Mouse (Mus musculus): Measurements from ENCODE around the gene Fam168a. TPM values are rescaled to one million over a fixed set of nuclear protein-coding genes. Genes with fewer than 3 reads are reported as not detected.

The Fam168a gene
- polyA plus RNA-seq (2015; fragmentation: Nextera tagmentation; extraction: Ambion mirVana) = 29.1 and 29.7 TPM in 2 replicates

DNA sequence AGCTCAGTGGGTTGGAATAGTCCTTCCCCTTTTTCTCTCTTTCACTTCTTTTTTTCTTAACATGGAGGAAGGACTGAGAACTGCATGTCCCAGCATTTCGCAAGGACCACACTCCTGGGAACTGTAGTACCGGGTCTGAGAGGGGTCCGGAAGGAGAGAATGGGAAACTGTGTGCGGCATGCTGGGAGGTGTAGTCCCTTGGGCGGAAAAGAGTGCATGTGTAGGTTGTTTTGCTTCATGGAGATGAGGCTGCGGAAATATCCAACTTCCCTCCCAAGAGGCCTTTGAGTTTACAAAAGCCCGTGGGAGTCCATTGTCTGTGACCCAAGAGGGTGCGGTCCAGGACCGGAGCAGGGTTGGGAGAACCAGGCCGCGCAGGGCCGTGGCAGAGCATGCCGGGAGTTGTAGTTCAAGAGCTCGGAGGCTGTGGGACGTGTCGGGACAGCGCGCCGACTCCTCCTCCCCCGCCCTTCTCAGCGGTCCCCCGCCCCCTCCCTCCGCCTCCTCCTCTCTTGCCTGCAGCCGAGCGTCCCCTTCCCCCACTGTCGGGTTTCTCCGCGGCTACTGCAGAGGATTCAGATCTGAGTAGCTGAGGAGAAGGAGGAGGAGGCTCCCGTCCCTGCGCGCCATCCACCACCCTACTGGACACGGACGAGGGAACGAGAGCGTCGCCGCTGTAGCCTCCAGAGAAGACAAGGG lies at the start of gene Fam168a:
Gene Fam168a, plus strand, starts transcription at position 493 of the 699 bp plus-strand sequence.
- Histone ChIP-seq H3K9ac (ENCODE audit: low read depth, low read length) (peak within 1 kb of the TSS; percentile 88), H3K27me3 (ENCODE audit: insufficient read depth, low read length) (no peaks in the 10 kb centered on the region), H3K4me1 (replicated peaks; ENCODE audit: insufficient read depth, low read length) (peaks cover 12% of the 10 kb centered on the region), H3K27ac (peak within 1 kb of the TSS; percentile 90), H3K9me3 (replicated peaks; ENCODE audit: low read length) (no peaks in the 10 kb centered on the region), H3K4me3 (replicated peaks; ENCODE audit: low read depth, low read length) (peak within 1 kb of the TSS; percentile 76), H3K4me2 (ENCODE audit: low read length) (peak within 1 kb of the TSS; percentile 81), H3K36me3 (ENCODE audit: insufficient read depth, low read length) (no peaks in the 10 kb centered on the region)
- WGBS = 0% methylated on average over 34 of the region's 37 CpGs
- DNase-seq (ENCODE audit: low spot score) = peak; percentile 99
- peak; percentile 99 for ATAC-seq (replicated peaks; ENCODE audit: low FRiP score, low read depth)
- TF ChIP-seq CTCF (IDR thresholded peaks at IDR 0.05; ENCODE audit: low read depth) = 0 out of 2 replicates have a peak, but pooled peaks have one; percentile 27

DNA sequence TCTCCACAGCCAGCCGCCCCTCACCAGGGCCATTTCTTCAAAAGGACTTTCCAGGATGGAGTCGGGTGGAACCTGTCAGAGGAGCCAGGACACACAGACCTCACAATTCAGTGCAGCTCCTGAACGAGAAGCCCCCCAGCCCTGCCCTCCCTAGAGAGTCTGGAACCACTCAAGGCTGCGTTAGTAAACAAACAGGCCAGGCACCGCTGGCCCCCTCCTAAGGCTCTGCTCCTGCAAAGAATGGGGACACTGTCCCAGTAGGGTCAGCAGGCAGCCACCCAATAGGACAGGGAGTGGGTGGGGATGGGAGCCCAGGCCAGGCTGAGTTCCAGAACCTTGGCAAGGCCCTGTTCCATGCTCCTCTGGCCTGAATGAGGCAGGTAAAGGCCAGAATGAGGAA lies 49.7 kb upstream of the Fam168a start:
- H3K9ac ChIP-seq (ENCODE audit: low read depth, low read length) = no peak overlapping the region
- 32% methylated on average over 5 of the region's 5 CpGs for WGBS
- H3K36me3 ChIP-seq (ENCODE audit: insufficient read depth, low read length) = no peaks in the 10 kb centered on the region
- H3K27me3 ChIP-seq (ENCODE audit: insufficient read depth, low read length) = no peaks in the 10 kb centered on the region
- 0 out of 2 replicates have a peak, but pooled peaks cover 8% of the 10 kb centered on the region for H3K4me1 ChIP-seq (replicated peaks; ENCODE audit: insufficient read depth, low read length)
- no peak overlapping the region for H3K4me3 ChIP-seq (replicated peaks; ENCODE audit: low read depth, low read length)
- TF ChIP-seq CTCF (IDR thresholded peaks at IDR 0.05; ENCODE audit: low read depth) = no peak
- ATAC-seq (replicated peaks; ENCODE audit: low FRiP score, low read depth) = no peak
- H3K4me2 ChIP-seq (ENCODE audit: low read length) = no peak overlapping the region
- DNase-seq (ENCODE audit: low spot score) = no peak
- H3K9me3 ChIP-seq (replicated peaks; ENCODE audit: low read length) = no peaks in the 10 kb centered on the region
- H3K27ac ChIP-seq = no peak overlapping the region

DNA sequence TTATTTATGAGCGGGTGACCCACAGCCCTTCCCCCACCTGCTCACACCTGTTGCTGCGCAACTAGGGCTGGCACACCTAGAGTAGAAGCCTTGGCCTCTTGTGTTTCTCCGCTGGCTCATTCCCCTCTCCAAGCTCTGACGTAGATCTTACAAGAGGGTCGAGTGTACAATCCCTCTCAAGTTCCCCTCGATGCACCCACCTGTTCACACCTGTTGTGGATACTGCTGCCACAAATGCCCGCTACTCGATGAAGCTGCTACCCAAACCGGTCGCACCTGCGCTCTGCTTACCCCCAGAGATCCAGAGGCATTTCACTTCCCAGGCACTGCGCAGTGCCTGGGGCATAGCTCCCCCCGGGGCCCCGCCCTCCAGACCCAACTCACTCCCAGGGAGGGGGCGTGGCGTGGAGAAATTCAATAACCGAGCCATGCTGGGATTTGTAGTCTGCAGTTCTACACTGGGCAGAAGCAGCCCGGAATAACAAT lies 48.3 kb upstream of the Fam168a start:
- Histone ChIP-seq H3K4me3 (replicated peaks; ENCODE audit: low read depth, low read length) (no peak overlapping the region), H3K4me1 (replicated peaks; ENCODE audit: insufficient read depth, low read length) (0 out of 2 replicates have a peak, but pooled peaks cover 8% of the 10 kb centered on the region), H3K9me3 (replicated peaks; ENCODE audit: low read length) (no peaks in the 10 kb centered on the region), H3K27me3 (ENCODE audit: insufficient read depth, low read length) (no peaks in the 10 kb centered on the region), H3K4me2 (ENCODE audit: low read length) (peak overlapping the region; percentile 48), H3K36me3 (ENCODE audit: insufficient read depth, low read length) (no peaks in the 10 kb centered on the region), H3K27ac (no peak overlapping the region), H3K9ac (ENCODE audit: low read depth, low read length) (no peak overlapping the region)
- DNase-seq (ENCODE audit: low spot score) (peak; percentile 59), ATAC-seq (replicated peaks; ENCODE audit: low FRiP score, low read depth) (peak; percentile 43; the same call in 1 of the 2 replicates)
- WGBS = 26% methylated on average over 18 of the region's 18 CpGs
- TF ChIP-seq CTCF (IDR thresholded peaks at IDR 0.05; ENCODE audit: low read depth) = no peak

DNA sequence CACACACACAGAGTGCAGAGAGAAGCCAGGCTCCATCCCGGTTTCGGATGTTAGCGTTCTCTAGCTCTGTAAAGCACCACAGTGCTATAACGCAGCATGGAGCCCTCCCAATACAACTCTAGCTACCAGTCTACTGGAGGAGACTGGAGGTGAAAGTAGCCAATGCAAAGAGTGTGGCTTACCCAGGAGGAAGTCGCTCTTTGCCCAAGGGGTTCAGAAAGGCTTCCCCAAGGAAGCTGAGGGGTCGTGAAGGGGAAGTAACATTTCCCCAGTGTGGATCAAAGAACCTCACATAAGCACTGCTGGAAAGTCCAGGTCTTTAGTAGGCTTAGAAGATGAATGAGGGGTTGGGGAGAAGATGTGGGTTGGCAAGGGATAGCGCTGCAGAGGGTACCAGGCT lies 45.2 kb upstream of the Fam168a start:
- 83% methylated on average over 7 of the region's 7 CpGs for WGBS

DNA sequence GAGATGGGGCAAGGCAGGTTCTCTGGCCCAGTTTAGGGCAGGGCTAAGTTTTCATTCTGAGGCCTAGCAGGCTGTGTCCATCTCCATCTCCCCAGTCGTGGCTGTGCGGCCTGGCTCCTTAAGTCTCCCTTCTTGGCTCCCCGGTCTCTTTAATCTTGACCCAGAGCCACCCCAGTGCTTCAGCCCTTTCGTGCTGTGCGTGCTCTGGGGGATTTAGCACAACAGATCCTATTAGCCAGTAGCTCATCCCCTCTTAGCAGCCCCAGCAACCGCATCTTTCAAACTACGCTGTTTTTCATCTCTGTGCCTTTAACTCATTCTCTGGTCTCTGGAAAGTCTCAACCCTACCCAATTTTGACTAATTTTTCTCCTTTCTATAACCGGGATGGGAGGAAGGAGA lies 44.2 kb upstream of the Fam168a start, which contains the start of gene Plekhb1:
Gene Plekhb1, minus strand, starts transcription at position 184 of the 400 bp plus-strand sequence.
- 0 out of 2 replicates have a peak within 1 kb of the TSS, but pooled peaks have one; percentile 18 for H3K9ac ChIP-seq (ENCODE audit: low read depth, low read length)
- DNase-seq (ENCODE audit: low spot score) (no peak), ATAC-seq (replicated peaks; ENCODE audit: low FRiP score, low read depth) (no peak)
- H3K4me3 ChIP-seq (replicated peaks; ENCODE audit: low read depth, low read length) = no peak within 1 kb of the TSS
- no peaks in the 10 kb centered on the region for H3K9me3 ChIP-seq (replicated peaks; ENCODE audit: low read length)
- H3K4me2 ChIP-seq (ENCODE audit: low read length) = peak within 1 kb of the TSS; percentile 34
- WGBS = 75% methylated on average over 8 of the region's 8 CpGs
- no peaks in the 10 kb centered on the region for H3K27me3 ChIP-seq (ENCODE audit: insufficient read depth, low read length)
- 0 out of 2 replicates have a peak, but pooled peaks cover 8% of the 10 kb centered on the region for H3K4me1 ChIP-seq (replicated peaks; ENCODE audit: insufficient read depth, low read length)
- TF ChIP-seq CTCF (IDR thresholded peaks at IDR 0.05; ENCODE audit: low read depth) = no peak
- no peaks in the 10 kb centered on the region for H3K36me3 ChIP-seq (ENCODE audit: insufficient read depth, low read length)
- no peak within 1 kb of the TSS for H3K27ac ChIP-seq

More for the DNA sequence above, 45.2 kb upstream of the Fam168a start:
- Histone ChIP-seq H3K27me3 (ENCODE audit: insufficient read depth, low read length) (no peaks in the 10 kb centered on the region), H3K4me2 (ENCODE audit: low read length) (no peak overlapping the region), H3K4me3 (replicated peaks; ENCODE audit: low read depth, low read length) (no peak overlapping the region), H3K27ac (no peak overlapping the region), H3K4me1 (replicated peaks; ENCODE audit: insufficient read depth, low read length) (0 out of 2 replicates have a peak, but pooled peaks cover 8% of the 10 kb centered on the region), H3K9me3 (replicated peaks; ENCODE audit: low read length) (no peaks in the 10 kb centered on the region), H3K36me3 (ENCODE audit: insufficient read depth, low read length) (no peaks in the 10 kb centered on the region), H3K9ac (ENCODE audit: low read depth, low read length) (no peak overlapping the region)
- DNase-seq (ENCODE audit: low spot score) = no peak
- no peak for TF ChIP-seq CTCF (IDR thresholded peaks at IDR 0.05; ENCODE audit: low read depth)
- ATAC-seq (replicated peaks; ENCODE audit: low FRiP score, low read depth) = no peak

DNA sequence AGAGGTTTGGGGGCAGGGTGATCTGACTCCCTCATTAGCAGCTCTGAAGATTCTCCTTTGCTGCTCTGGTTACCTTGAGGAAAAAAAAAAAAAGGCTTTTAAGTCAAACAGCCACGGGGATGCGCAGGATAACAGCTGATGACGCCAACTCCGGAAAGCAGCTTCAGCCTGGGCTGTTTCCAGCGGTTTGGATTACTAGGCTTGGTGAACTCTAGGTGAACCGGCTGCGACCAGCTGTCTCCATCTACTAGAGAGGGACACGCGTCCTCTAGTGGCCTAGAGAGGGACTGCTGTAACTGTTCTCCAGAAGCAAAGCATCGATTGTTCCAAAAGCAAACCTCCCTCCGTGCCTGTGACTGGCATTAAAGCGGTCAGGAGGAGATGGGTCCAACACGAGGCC lies 43.2 kb upstream of the Fam168a start:
- Histone ChIP-seq H3K4me1 (replicated peaks; ENCODE audit: insufficient read depth, low read length) (0 out of 2 replicates have a peak, but pooled peaks cover 6% of the 10 kb centered on the region), H3K27ac (no peak overlapping the region), H3K36me3 (ENCODE audit: insufficient read depth, low read length) (no peaks in the 10 kb centered on the region), H3K4me3 (replicated peaks; ENCODE audit: low read depth, low read length) (no peak overlapping the region), H3K27me3 (ENCODE audit: insufficient read depth, low read length) (no peaks in the 10 kb centered on the region), H3K9ac (ENCODE audit: low read depth, low read length) (0 out of 2 replicates have a peak overlapping the region, but pooled peaks have one; percentile 18), H3K4me2 (ENCODE audit: low read length) (peak overlapping the region; percentile 34), H3K9me3 (replicated peaks; ENCODE audit: low read length) (no peaks in the 10 kb centered on the region)
- DNase-seq (ENCODE audit: low spot score) = peak; percentile 98
- peak; percentile 90; the same call in 1 of the 2 replicates for ATAC-seq (replicated peaks; ENCODE audit: low FRiP score, low read depth)
- TF ChIP-seq CTCF (IDR thresholded peaks at IDR 0.05; ENCODE audit: low read depth) = peak; percentile 98
- WGBS = 2% methylated on average over 13 of the region's 13 CpGs

All from kidney, postnatal 0 days (tissue).